Mouse (Mus musculus): Measurements from ENCODE around the gene Dct.

DNA sequence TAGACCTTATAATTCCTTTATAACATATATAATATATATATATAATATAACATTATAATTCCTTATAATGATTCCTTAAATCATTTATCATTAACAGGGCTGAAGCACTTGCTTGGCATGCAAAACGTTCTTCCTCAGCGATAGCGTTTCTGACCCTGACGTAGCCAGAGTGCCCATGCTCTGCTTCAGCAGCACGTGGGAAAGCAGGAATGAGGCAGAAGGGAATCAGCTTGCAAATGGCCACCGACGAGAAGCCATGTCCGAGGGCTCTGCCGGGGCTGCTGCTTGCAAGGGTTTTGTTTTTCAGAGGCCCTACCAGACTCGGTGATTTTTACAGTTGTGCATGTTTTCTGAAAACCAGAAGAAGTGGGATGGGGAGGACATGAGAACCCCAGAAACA, 1.6 kb downstream of the Dct start:
- TF ChIP-seq CTCF (IDR thresholded peaks at IDR 0.05; ENCODE audit: extremely low read depth, insufficient read depth, low read length) = no peak
- no peak for TF ChIP-seq POLR2A (IDR thresholded peaks at IDR 0.05; ENCODE audit: extremely low read depth, insufficient read depth, low read length)
